Mouse (Mus musculus) neural tube, embryonic 14.5 days (tissue): ENCODE measurements around the gene Col16a1. TPM values are rescaled to one million over a fixed set of nuclear protein-coding genes. Genes with fewer than 3 reads are reported as not detected.

Source experiments
- ATAC-seq: fragments of 200-750 bp; cut with Nextera tagmentation; 2 replicates; pipeline ENCODE4 v1.8.0; 2017; ENCODE audit warnings: low read depth, mild to moderate bottlenecking, moderate TSS enrichment, moderate library complexity
- H3K27ac ChIP-seq: fragments of 300-500 bp; sonication (generic); 2 replicates; pipeline ENCODE4 v1.5.1; 2014; ENCODE audit warnings: low read depth, mild to moderate bottlenecking, control low read depth, low read length, moderate library complexity, mixed read lengths
- H3K27me3 ChIP-seq: fragments of 300-500 bp; sonication (generic); 2 replicates; pipeline ENCODE4 v1.6.1; 2014; ENCODE audit warnings: low read length; ENCODE audit not compliant: control insufficient read depth, insufficient read depth
- H3K36me3 ChIP-seq: fragments of 300-500 bp; sonication (generic); 2 replicates; pipeline ENCODE4 v1.6.1; 2014; ENCODE audit warnings: low read length, mixed read lengths; ENCODE audit not compliant: control insufficient read depth, insufficient read depth
- H3K4me1 ChIP-seq: fragments of 300-500 bp; sonication (generic); 2 replicates; pipeline ENCODE4 v1.6.1; 2014; ENCODE audit warnings: low read length; ENCODE audit not compliant: control insufficient read depth, insufficient read depth
- H3K4me2 ChIP-seq: fragments of 300-500 bp; sonication (generic); 2 replicates; pipeline ENCODE4 v1.6.1; 2014; ENCODE audit warnings: mild to moderate bottlenecking, low read depth, low read length, control low read depth
- H3K4me3 ChIP-seq: fragments of 300-500 bp; sonication (generic); 2 replicates; pipeline ENCODE4 v1.5.1; 2014; ENCODE audit warnings: low read depth, low read length, control low read depth, mixed read lengths
- H3K9ac ChIP-seq: fragments of 300-500 bp; sonication (generic); replicated peaks from 2 replicates; pipeline ENCODE4 v1.6.1; 2014; ENCODE audit warnings: low read depth, mild to moderate bottlenecking, control low read depth, low read length, mixed read lengths
- H3K9me3 ChIP-seq: fragments of 300-500 bp; sonication (generic); 2 replicates; pipeline ENCODE4 v1.6.1; 2016; ENCODE audit warnings: low read length; ENCODE audit not compliant: control insufficient read depth
- WGBS: fragments of 180-500 bp; shearing (Covaris S2); extraction: QIAGEN DNeasy Blood & Tissue Kit; methylation state at CpG from one replicate; pipeline ENCODE4 v1.1.7; 2014; 5-methylcytosine and 5-hydroxymethylcytosine counted together
- polyA plus RNA-seq: library from polyadenylated mRNA; unstranded; fragments of >200 nt; fragmentation: Nextera tagmentation; extraction: Ambion mirVana; gene quantifications from 2 replicates; pipeline ENCODE4 v1.2.1, GENCODE M21; 2014

The Col16a1 gene
- polyA plus RNA-seq, 1 experiment from 2014 or later, result 5.8 TPM

GRCm38 (mm10) chr4:130085246-130085820 is 37.7 kb downstream of the Col16a1 start:
- Histone ChIP-seq H3K4me2 (no peak overlapping the region), H3K9me3 (no peaks in the 10 kb centered on the region), H3K4me1 (0 out of 2 replicates have a peak, but pooled peaks cover 5% of the 10 kb centered on the region), H3K36me3 (no peaks in the 10 kb centered on the region), H3K4me3 (no peak overlapping the region), H3K27ac (no peak overlapping the region), H3K9ac (no peak overlapping the region), H3K27me3 (no peaks in the 10 kb centered on the region; the same call in 1 of the 2 replicates)
- no peak for ATAC-seq
- WGBS, result 67% methylated on average over 12 of the region's 12 CpGs

DNA sequence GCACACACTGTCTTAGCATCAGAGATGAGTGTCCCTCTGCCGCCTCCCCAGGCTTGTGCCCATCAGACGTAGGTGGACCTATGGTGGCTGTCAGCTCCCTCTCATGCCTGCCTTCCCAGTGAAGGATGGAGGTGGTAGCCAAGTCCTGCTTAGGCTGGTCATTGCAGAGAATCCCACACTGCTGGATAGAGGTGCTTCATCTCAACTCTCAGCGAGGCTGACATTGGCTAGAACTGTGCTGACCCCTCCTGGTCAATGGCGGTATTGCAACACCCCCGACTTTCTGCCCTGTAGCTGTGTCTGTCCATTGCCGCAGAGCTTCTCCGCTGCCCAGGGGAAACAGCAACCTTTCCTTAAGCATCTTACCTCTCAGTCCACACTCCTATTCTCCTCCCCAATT is 39.7 kb downstream of the Col16a1 start:
- Histone ChIP-seq H3K4me1 (no peaks in the 10 kb centered on the region), H3K9me3 (no peaks in the 10 kb centered on the region), H3K36me3 (no peaks in the 10 kb centered on the region), H3K9ac (no peak overlapping the region), H3K27ac (no peak overlapping the region), H3K4me2 (no peak overlapping the region), H3K27me3 (no peaks in the 10 kb centered on the region; the same call in 1 of the 2 replicates), H3K4me3 (no peak overlapping the region)
- peak; percentile 83 for ATAC-seq
- WGBS, result 17% methylated on average over 7 of the region's 7 CpGs

DNA sequence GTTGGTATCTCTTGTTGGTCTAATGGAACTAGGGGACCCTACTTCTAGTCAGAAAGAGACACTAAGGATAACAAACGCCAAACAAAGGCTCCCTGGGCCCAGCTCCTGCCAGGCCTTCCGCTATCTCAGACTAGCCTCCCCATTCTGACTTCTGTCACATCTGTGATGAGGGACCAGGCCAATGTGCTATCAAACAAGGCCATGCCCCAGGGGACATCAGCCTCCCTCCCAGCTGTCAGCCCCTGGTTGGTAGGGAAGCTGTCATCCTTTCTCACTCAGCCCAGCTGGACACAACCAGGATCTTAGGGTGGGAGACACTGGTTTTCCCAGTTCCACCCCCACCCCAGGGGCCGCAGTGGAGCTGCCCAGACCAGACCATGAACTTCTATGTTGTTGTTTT is 47.5 kb downstream of the Col16a1 start:
- ATAC-seq, result no peak
- no peak overlapping the region for H3K27ac ChIP-seq
- H3K36me3 ChIP-seq, result no peaks in the 10 kb centered on the region
- no peak overlapping the region for H3K9ac ChIP-seq
- H3K4me3 ChIP-seq, result no peak overlapping the region
- H3K9me3 ChIP-seq, result no peaks in the 10 kb centered on the region
- 51% methylated on average over 3 of the region's 3 CpGs for WGBS
- H3K27me3 ChIP-seq, result 0 out of 2 replicates have a peak, but pooled peaks cover 3% of the 10 kb centered on the region
- no peaks in the 10 kb centered on the region for H3K4me1 ChIP-seq
- no peak overlapping the region for H3K4me2 ChIP-seq

- H3K27me3 ChIP-seq, result no peaks in the 10 kb centered on the region
- H3K9me3 ChIP-seq, result no peaks in the 10 kb centered on the region
- no peak for ATAC-seq
- 21% methylated on average over 8 of the region's 8 CpGs for WGBS
- H3K4me1 ChIP-seq, result no peaks in the 10 kb centered on the region
- no peak overlapping the region for H3K4me2 ChIP-seq
- no peak overlapping the region for H3K9ac ChIP-seq
- no peaks in the 10 kb centered on the region for H3K36me3 ChIP-seq
- H3K27ac ChIP-seq, result no peak overlapping the region
- H3K4me3 ChIP-seq, result no peak overlapping the region
Observed at GRCm38 (mm10) chr4:130101183-130101582, 53.5 kb downstream of the Col16a1 start.

GRCm38 (mm10) chr4:130102111-130102651 is 54.5 kb downstream of the Col16a1 start, which contains the start of gene Pef1:
TSS of gene Pef1 (plus strand) at chr4:130102558.
- no peak for ATAC-seq
- Histone ChIP-seq H3K27ac (no peak within 1 kb of the TSS), H3K4me1 (no peaks in the 10 kb centered on the region), H3K4me2 (no peak within 1 kb of the TSS), H3K27me3 (no peaks in the 10 kb centered on the region), H3K36me3 (no peaks in the 10 kb centered on the region), H3K9ac (no peak within 1 kb of the TSS), H3K4me3 (no peak within 1 kb of the TSS), H3K9me3 (no peaks in the 10 kb centered on the region)
- WGBS, result 4% methylated on average over 6 of the region's 6 CpGs

DNA sequence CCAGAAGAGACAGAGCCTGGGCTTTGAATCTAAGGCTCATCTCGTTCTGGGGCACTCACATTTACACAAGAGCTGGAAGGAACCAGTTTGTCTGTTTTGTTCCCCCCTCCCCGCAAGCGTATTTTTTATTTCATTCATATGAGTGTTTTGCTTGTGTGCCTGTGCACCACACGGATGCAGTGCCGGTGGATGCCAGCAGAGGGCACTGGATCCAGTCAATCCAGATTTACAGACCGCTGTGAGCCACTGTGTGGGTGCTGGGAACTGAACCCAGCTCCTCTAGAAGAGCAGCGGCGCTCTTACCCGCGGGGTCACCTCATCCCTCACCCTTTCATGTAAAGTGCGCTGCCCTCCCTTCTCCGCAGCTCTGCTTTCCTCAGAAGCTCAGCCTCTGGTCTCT is 56.0 kb downstream of the Col16a1 start:
- H3K4me1 ChIP-seq, result peaks cover 7% of the 10 kb centered on the region; the same call in 1 of the 2 replicates
- no peak for ATAC-seq
- no peak overlapping the region for H3K27ac ChIP-seq
- H3K9ac ChIP-seq, result no peak overlapping the region
- no peak overlapping the region for H3K4me2 ChIP-seq
- H3K9me3 ChIP-seq, result no peaks in the 10 kb centered on the region
- H3K27me3 ChIP-seq, result no peaks in the 10 kb centered on the region
- H3K4me3 ChIP-seq, result no peak overlapping the region
- no peaks in the 10 kb centered on the region for H3K36me3 ChIP-seq
- 80% methylated on average over 12 of the region's 12 CpGs for WGBS

DNA sequence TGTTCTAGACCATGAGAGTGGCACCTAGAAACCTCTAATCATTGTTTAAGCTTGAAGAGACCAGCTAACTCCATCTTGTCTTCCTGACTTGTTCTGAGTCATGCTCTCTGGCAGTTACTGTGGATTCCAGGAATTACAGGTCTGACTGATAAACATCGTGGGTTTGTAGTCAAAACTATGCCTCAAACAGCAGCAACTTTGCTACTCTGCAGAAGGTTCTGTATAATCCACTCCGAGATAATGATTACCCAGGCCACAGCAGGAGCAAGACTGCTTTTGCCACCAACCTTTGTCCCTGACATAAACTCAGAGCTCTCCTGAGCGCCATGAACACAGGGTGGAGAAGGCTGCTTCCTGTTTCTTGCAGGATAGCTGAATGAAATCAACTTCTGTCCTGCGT is 56.9 kb downstream of the Col16a1 start:
- Histone ChIP-seq H3K4me1 (peaks cover 7% of the 10 kb centered on the region; the same call in 1 of the 2 replicates), H3K4me2 (no peak overlapping the region), H3K27me3 (no peaks in the 10 kb centered on the region), H3K36me3 (no peaks in the 10 kb centered on the region), H3K27ac (no peak overlapping the region), H3K9ac (no peak overlapping the region), H3K9me3 (no peaks in the 10 kb centered on the region), H3K4me3 (no peak overlapping the region)
- 85% methylated on average over 4 of the region's 4 CpGs for WGBS
- no peak for ATAC-seq

GRCm38 (mm10) chr4:130107065-130107443 is 59.4 kb downstream of the Col16a1 start:
- WGBS, result 12% methylated on average over 14 of the region's 14 CpGs
- Histone ChIP-seq H3K9ac (no peak overlapping the region; the same call in 1 of the 2 replicates), H3K27me3 (no peaks in the 10 kb centered on the region), H3K9me3 (no peaks in the 10 kb centered on the region), H3K4me3 (peak overlapping the region; percentile 79), H3K4me1 (peaks cover 7% of the 10 kb centered on the region; the same call in 1 of the 2 replicates), H3K4me2 (peak overlapping the region; percentile 84), H3K36me3 (no peaks in the 10 kb centered on the region), H3K27ac (peak overlapping the region; percentile 6)
- peak; percentile 77 for ATAC-seq

GRCm38 (mm10) chr4:130107444-130108131 is 59.9 kb downstream of the Col16a1 start:
- WGBS, result under 1% methylated on average over 39 of the region's 39 CpGs
- no peaks in the 10 kb centered on the region for H3K27me3 ChIP-seq
- peaks cover 7% of the 10 kb centered on the region; the same call in 1 of the 2 replicates for H3K4me1 ChIP-seq
- H3K4me2 ChIP-seq, result peak overlapping the region; percentile 84
- peak overlapping the region; percentile 79 for H3K4me3 ChIP-seq
- peak overlapping the region; percentile 62 for H3K9ac ChIP-seq
- no peaks in the 10 kb centered on the region for H3K36me3 ChIP-seq
- H3K9me3 ChIP-seq, result no peaks in the 10 kb centered on the region
- peak overlapping the region; percentile 6 for H3K27ac ChIP-seq
- peak; percentile 96 for ATAC-seq
